Mouse (Mus musculus) limb, embryonic 14.5 days (tissue): ENCODE data around the gene Fam20b. TPM values are rescaled to one million over a fixed set of nuclear protein-coding genes. Genes with fewer than 3 reads are reported as not detected.
A peak's percentile ranks its signal among the peaks of the same experiment; 100 is the strongest.

Experiments
- ATAC-seq: fragments of 200-750 bp; cut with Nextera tagmentation; 2 replicates; pipeline ENCODE4 v1.8.0; 2017; ENCODE audit warnings: low read depth, moderate number of reproducible peaks, moderate TSS enrichment; ENCODE audit not compliant: low FRiP score
- DNase-seq: peaks from one replicate; pipeline ENCODE4 v3.0.0-alpha.2; 2015; ENCODE audit warnings: low spot score
- H3K27ac ChIP-seq: fragments of 300-500 bp; sonication (generic); replicated peaks from 2 replicates; pipeline ENCODE4 v1.5.1; 2014; ENCODE audit warnings: low read depth, mild to moderate bottlenecking, low read length, moderate library complexity, mixed read lengths
- H3K27me3 ChIP-seq: fragments of 300-500 bp; sonication (generic); 2 replicates; pipeline ENCODE4 v1.6.1; 2014; ENCODE audit warnings: low read length, mixed read lengths; ENCODE audit not compliant: control insufficient read depth, insufficient read depth
- H3K36me3 ChIP-seq: fragments of 300-500 bp; sonication (generic); 2 replicates; pipeline ENCODE4 v1.6.1; 2014; ENCODE audit warnings: mild to moderate bottlenecking, low read length, moderate library complexity, mixed read lengths; ENCODE audit not compliant: control insufficient read depth, insufficient read depth
- H3K4me1 ChIP-seq: fragments of 300-500 bp; sonication (generic); 2 replicates; pipeline ENCODE4 v1.6.1; 2014; ENCODE audit warnings: antibody characterized with exemption, low read length, mixed read lengths; ENCODE audit not compliant: control insufficient read depth, insufficient read depth
- H3K4me2 ChIP-seq: fragments of 300-500 bp; sonication (generic); replicated peaks from 2 replicates; pipeline ENCODE4 v1.6.1; 2014; ENCODE audit warnings: low read depth, mild to moderate bottlenecking, low read length, moderate library complexity; ENCODE audit not compliant: severe bottlenecking
- H3K4me3 ChIP-seq: fragments of 300-500 bp; sonication (generic); replicated peaks from 2 replicates; pipeline ENCODE4 v1.5.1; 2014; ENCODE audit warnings: low read length
- H3K9ac ChIP-seq: fragments of 300-500 bp; sonication (generic); 2 replicates; pipeline ENCODE4 v1.6.1; 2014; ENCODE audit warnings: mild to moderate bottlenecking, low read depth, low read length, moderate library complexity; ENCODE audit not compliant: severe bottlenecking
- H3K9me3 ChIP-seq: fragments of 300-500 bp; sonication (generic); 2 replicates; pipeline ENCODE4 v1.6.1; 2016; ENCODE audit warnings: low read length; ENCODE audit not compliant: control insufficient read depth
- POLR2A ChIP-seq: fragments of 200-500 bp; IDR thresholded peaks from 2 replicates; pipeline ENCODE4 v1.8.0; 2012; ENCODE audit warnings: inconsistent platforms, mild to moderate bottlenecking, moderate library complexity, borderline replicate concordance; ENCODE audit not compliant: insufficient read depth, insufficient read length; ENCODE audit errors: extremely low read depth
- WGBS: fragments of 180-500 bp; shearing (Covaris S2); extraction: QIAGEN DNeasy Blood & Tissue Kit; methylation state at CpG from one replicate; pipeline ENCODE4 v1.1.7; 2014; 5-methylcytosine and 5-hydroxymethylcytosine counted together
- polyA plus RNA-seq, 2 experiments: library from polyadenylated mRNA; depleted of rRNA in 1 of 2; stranded (reverse) in 1 of 2; unstranded in 1 of 2; fragments of >200 nt; fragmentation: Nextera tagmentation in 1 of 2; extraction: Ambion mirVana in 1 of 2; gene quantifications; 2 replicates each; pipeline versions ENCODE4 v1.2.1 to v1.2.3; 2012 to 2014

Gene Fam20b
- polyA plus RNA-seq, 2 experiments = 33.5 to 35.8 TPM

DNA sequence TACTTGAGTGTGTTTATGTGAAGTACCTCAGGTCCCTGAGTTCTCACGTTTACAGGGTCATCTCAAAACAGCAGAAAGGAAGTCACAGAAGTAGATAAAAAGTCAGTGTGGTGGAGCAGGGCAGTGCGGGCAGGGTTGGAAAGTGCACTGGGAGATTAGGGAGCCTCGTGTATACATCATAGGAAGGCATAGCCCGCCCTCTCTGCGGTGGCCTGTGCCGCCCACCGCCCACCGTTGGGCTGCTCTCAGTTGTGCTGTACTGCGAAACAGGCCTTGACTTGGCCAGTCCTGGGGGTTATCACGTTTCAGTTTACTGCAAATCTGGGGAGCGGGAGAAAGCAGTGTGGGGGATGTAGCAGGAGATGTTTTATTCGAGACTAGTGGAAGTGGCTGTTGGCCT lies 76.1 kb downstream of the Fam20b start:
- ATAC-seq = 0 out of 2 replicates have a peak, but pooled peaks have one; percentile 16
- peaks cover 13% of the 10 kb centered on the region for H3K4me1 ChIP-seq
- no peak overlapping the region for H3K9ac ChIP-seq
- H3K4me2 ChIP-seq = no peak overlapping the region
- no peak overlapping the region for H3K4me3 ChIP-seq
- no peaks in the 10 kb centered on the region for H3K27me3 ChIP-seq
- H3K27ac ChIP-seq = no peak overlapping the region
- no peak for DNase-seq
- no peaks in the 10 kb centered on the region for H3K9me3 ChIP-seq
- H3K36me3 ChIP-seq = peaks cover 45% of the 10 kb centered on the region
- no peak for TF ChIP-seq POLR2A
- 40% methylated on average over 12 of the region's 12 CpGs for WGBS

DNA sequence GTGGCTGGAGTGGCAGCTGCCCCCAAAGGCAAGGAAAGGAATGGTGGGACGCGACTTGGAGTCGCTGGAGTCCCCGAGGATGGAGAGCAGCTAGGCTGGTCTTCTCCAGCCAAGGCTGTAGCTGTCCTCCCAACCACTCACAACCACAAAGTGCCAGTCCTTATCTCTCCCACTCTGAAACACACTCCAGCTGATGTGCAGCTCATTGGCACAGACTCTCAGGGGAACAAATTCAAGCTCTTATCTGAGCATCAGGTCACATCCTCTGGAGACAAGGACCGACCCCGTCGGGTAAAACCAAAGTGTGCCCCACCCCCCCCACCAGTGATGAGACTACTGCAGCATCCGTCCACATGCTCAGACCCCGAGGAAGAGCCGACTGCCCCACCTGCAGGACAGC lies 77.1 kb downstream of the Fam20b start:
- Histone ChIP-seq H3K9me3 (no peaks in the 10 kb centered on the region), H3K4me1 (peaks cover 13% of the 10 kb centered on the region), H3K27ac (no peak overlapping the region), H3K9ac (no peak overlapping the region), H3K36me3 (peaks cover 52% of the 10 kb centered on the region), H3K27me3 (no peaks in the 10 kb centered on the region), H3K4me3 (no peak overlapping the region), H3K4me2 (no peak overlapping the region)
- no peak for DNase-seq
- ATAC-seq = no peak
- WGBS = 88% methylated on average over 10 of the region's 10 CpGs
- no peak for TF ChIP-seq POLR2A

DNA sequence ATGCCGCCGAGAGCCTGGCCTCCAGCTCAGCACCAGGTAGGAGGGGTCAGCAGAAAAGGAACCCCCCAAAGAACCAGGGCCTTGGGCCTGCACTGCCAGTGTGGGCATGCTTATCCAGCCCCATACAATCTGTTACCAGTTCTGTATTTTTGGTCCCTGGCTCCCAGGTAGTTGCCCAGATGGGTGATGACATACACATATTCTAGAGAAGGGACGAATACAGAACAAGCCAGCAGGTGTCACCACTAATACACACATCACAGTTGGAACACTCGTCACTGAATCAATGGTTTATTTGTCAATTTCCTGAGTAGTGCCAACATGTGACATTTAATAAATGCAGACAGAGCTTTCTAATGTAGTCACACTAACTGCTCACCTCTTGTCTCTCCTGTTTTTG lies 78.3 kb downstream of the Fam20b start:
- Histone ChIP-seq H3K27ac (no peak overlapping the region), H3K9me3 (no peaks in the 10 kb centered on the region), H3K4me2 (no peak overlapping the region), H3K4me1 (peaks cover 13% of the 10 kb centered on the region), H3K4me3 (no peak overlapping the region), H3K36me3 (peaks cover 62% of the 10 kb centered on the region), H3K9ac (no peak overlapping the region), H3K27me3 (no peaks in the 10 kb centered on the region)
- peak; percentile 28 for DNase-seq
- no peak for TF ChIP-seq POLR2A
- ATAC-seq = no peak
- whole genome bisulfite sequencing = 73% methylated on average over 4 of the region's 4 CpGs

DNA sequence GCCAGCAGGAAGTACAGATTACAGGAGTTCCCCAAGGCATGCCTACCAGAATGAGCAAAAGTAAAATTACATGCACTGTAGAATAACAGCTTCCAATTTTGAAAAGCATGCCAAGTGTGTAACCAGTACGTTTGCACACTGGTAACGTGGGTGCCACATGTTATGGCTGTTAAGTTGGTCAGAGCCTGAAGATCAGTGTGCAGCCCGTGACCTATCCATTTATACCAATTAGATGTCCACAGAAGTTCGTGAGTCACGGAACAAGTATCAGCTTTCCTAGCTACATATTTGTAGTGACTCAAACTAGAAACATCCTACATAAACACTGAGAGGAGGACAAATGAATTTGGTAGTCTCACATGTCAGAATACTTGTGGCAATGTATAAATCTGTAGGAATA lies 79.4 kb downstream of the Fam20b start:
- ATAC-seq = no peak
- no peak for TF ChIP-seq POLR2A
- peaks cover 73% of the 10 kb centered on the region for H3K36me3 ChIP-seq
- 87% methylated on average over 5 of the region's 5 CpGs for WGBS
- H3K27me3 ChIP-seq = no peaks in the 10 kb centered on the region
- no peak overlapping the region for H3K4me3 ChIP-seq
- no peaks in the 10 kb centered on the region for H3K9me3 ChIP-seq
- no peak overlapping the region for H3K27ac ChIP-seq
- no peak for DNase-seq
- H3K9ac ChIP-seq = no peak overlapping the region
- H3K4me1 ChIP-seq = peaks cover 8% of the 10 kb centered on the region
- no peak overlapping the region for H3K4me2 ChIP-seq

DNA sequence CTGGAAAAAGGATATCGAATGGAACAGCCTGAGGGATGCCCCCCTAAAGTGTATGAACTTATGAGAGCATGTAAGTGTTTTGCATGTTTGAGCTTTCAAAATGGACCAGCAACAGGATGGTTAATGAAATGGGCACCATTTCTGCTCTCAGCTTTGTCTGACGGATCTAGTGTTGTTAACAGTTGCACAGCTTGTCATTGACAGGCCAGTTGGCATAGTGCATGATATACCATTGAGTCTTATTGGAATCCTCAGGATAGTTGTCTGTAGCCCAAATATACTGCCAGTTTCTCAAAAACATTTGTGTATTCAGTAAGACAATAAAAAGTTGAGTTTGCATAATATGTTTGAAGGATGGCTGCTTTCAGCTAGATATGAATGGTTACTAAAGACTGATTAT lies 83.7 kb downstream of the Fam20b start:
- Histone ChIP-seq H3K4me2 (no peak overlapping the region), H3K36me3 (peaks cover 80% of the 10 kb centered on the region), H3K4me3 (no peak overlapping the region), H3K9ac (no peak overlapping the region), H3K9me3 (no peaks in the 10 kb centered on the region), H3K27me3 (no peaks in the 10 kb centered on the region), H3K4me1 (no peaks in the 10 kb centered on the region), H3K27ac (no peak overlapping the region)
- DNase-seq (no peak), ATAC-seq (no peak)
- 84% methylated on average over 2 of the region's 2 CpGs for WGBS
- no peak for TF ChIP-seq POLR2A

DNA sequence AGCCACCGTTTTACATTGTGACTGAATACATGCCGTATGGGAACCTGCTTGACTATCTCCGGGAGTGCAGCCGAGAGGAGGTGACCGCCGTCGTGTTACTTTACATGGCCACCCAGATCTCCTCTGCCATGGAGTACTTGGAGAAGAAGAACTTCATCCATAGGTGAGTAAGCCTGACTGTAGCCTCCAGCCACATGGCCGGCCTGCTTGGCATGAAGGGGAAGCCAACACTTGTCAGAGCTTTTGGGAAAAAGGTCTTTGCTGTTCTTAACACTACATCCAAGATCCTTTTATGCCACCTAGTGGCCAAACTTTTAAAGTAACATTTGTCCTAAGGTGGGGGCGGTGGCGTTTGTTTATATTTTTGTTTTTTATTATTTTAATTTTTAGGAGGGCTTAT lies 85.8 kb downstream of the Fam20b start:
- no peak for TF ChIP-seq POLR2A
- H3K4me2 ChIP-seq = no peak overlapping the region
- DNase-seq = peak; percentile 81
- H3K4me3 ChIP-seq = no peak overlapping the region
- WGBS = 76% methylated on average over 10 of the region's 10 CpGs
- no peaks in the 10 kb centered on the region for H3K4me1 ChIP-seq
- no peaks in the 10 kb centered on the region for H3K9me3 ChIP-seq
- peak; percentile 51; the same call in 1 of the 2 replicates for ATAC-seq
- peaks cover 82% of the 10 kb centered on the region for H3K36me3 ChIP-seq
- H3K27ac ChIP-seq = no peak overlapping the region
- no peak overlapping the region for H3K9ac ChIP-seq
- no peaks in the 10 kb centered on the region for H3K27me3 ChIP-seq
